Mouse (Mus musculus) midbrain, embryonic 16.5 days (tissue): ENCODE results near the gene Scap. TPM values are rescaled to one million over a fixed set of nuclear protein-coding genes. Genes with fewer than 3 reads are reported as not detected.
A peak's percentile ranks its signal among the peaks of the same experiment; 100 is the strongest.
"Not testable (repeated sequence)": the region's sequence is repeated elsewhere in the genome, so short reads cannot be mapped to it uniquely, and the experiment has no call there.

Source experiments
- ATAC-seq: fragments of 200-750 bp; cut with Nextera tagmentation; 2 replicates; pipeline ENCODE4 v1.8.0; 2017; ENCODE audit warnings: moderate TSS enrichment
- H3K27ac ChIP-seq: fragments of 300-500 bp; sonication (generic); 2 replicates; pipeline ENCODE4 v1.5.1; 2014; ENCODE audit warnings: mild to moderate bottlenecking, low read length, mixed read lengths
- H3K27me3 ChIP-seq: fragments of 300-500 bp; sonication (generic); 2 replicates; pipeline ENCODE4 v1.6.1; 2014; ENCODE audit warnings: low read depth, low read length, mixed read lengths; ENCODE audit not compliant: control insufficient read depth, insufficient read depth
- H3K36me3 ChIP-seq: fragments of 300-500 bp; sonication (generic); 2 replicates; pipeline ENCODE4 v1.6.1; 2014; ENCODE audit warnings: mild to moderate bottlenecking, low read length, moderate library complexity, mixed read lengths; ENCODE audit not compliant: control insufficient read depth, insufficient read depth
- H3K4me1 ChIP-seq: fragments of 300-500 bp; sonication (generic); 2 replicates; pipeline ENCODE4 v1.6.1; 2014; ENCODE audit warnings: mild to moderate bottlenecking, low read length, mixed read lengths; ENCODE audit not compliant: control insufficient read depth, insufficient read depth
- H3K4me2 ChIP-seq: fragments of 300-500 bp; sonication (generic); 2 replicates; pipeline ENCODE4 v1.6.1; 2014; ENCODE audit warnings: mild to moderate bottlenecking, low read length, mixed read lengths
- H3K4me3 ChIP-seq: fragments of 300-500 bp; sonication (generic); 2 replicates; pipeline ENCODE4 v1.5.1; 2014; ENCODE audit warnings: low read depth, mild to moderate bottlenecking, low read length, moderate library complexity, mixed read lengths
- H3K9ac ChIP-seq: fragments of 300-500 bp; sonication (generic); 2 replicates; pipeline ENCODE4 v1.6.1; 2014; ENCODE audit warnings: low read depth, low read length, mixed read lengths
- H3K9me3 ChIP-seq: fragments of 300-500 bp; sonication (generic); replicated peaks from 2 replicates; pipeline ENCODE4 v1.6.1; 2014; ENCODE audit warnings: mild to moderate bottlenecking, low read length, mixed read lengths; ENCODE audit not compliant: control insufficient read depth, poor library complexity, severe bottlenecking
- WGBS: fragments of 180-500 bp; shearing (Covaris S2); extraction: QIAGEN DNeasy Blood & Tissue Kit; methylation state at CpG from one replicate; pipeline ENCODE4 v1.1.7; 2014; 5-methylcytosine and 5-hydroxymethylcytosine counted together
- polyA plus RNA-seq: library from polyadenylated mRNA; unstranded; fragments of >200 nt; fragmentation: Nextera tagmentation; extraction: Ambion mirVana; gene quantifications from 2 replicates; pipeline ENCODE4 v1.2.1, GENCODE M21; 2015

Scap gene
- polyA plus RNA-seq, 1 experiment from 2014 or later, result 64.5 TPM

DNA sequence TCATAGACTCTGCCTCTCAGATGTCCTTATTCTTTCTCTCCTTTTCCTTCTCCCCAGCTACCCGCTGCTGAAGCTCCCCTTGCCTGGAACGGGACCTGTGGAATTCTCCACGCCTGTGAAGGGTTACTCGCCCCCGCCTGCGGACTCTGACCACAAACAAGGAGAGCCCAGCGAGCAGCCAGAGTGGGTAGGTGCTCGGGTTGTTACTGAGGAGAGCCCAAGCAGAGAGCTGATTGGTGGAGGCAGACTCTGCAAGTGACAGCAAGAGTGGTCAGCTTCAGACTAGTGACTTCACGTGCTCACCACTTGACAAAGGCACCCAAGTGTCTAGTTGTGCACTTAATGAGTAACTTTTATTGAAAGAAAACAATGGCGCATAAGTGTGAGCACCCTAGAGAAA, 29.2 kb downstream of the Scap start:
- no peak overlapping the region for H3K4me3 ChIP-seq

DNA sequence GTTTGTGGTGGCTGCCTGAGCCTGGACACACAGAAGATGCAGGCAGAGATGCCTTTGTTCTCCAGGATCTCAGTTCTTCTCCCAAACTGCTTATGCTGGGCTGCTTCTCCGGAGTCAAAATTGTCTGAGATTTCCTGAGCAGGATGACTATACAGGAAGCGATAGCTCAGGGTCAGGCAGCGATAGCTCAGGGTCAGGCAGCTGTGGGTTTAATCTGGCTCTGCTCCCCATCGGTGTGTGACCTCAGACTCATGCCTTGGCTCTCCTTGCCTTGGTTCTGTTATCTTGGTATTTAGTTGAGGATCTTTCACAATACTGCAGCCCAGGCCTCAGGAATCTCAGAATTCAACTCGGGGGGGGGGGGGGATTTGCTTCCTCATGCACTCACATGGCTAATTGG, 33.7 kb downstream of the Scap start:
- H3K9ac ChIP-seq, result no peak overlapping the region
- no peak for ATAC-seq
- 89% methylated on average over 5 of the region's 5 CpGs for WGBS
- H3K4me3 ChIP-seq, result no peak overlapping the region
- H3K36me3 ChIP-seq, result peaks cover 32% of the 10 kb centered on the region
- no peaks in the 10 kb centered on the region for H3K4me1 ChIP-seq
- H3K27ac ChIP-seq, result 0 out of 2 replicates have a peak overlapping the region, but pooled peaks have one; percentile 7
- H3K4me2 ChIP-seq, result no peak overlapping the region
- H3K27me3 ChIP-seq, result no peaks in the 10 kb centered on the region
- no peaks in the 10 kb centered on the region for H3K9me3 ChIP-seq

More for the DNA sequence above, 29.2 kb downstream of the Scap start:
- Histone ChIP-seq H3K4me1 (no peaks in the 10 kb centered on the region), H3K27me3 (no peaks in the 10 kb centered on the region), H3K27ac (no peak overlapping the region), H3K36me3 (peaks cover 27% of the 10 kb centered on the region; the same call in 1 of the 2 replicates), H3K4me2 (no peak overlapping the region), H3K9ac (no peak overlapping the region), H3K9me3 (no peaks in the 10 kb centered on the region)
- WGBS, result 89% methylated on average over 10 of the region's 10 CpGs
- ATAC-seq, result no peak

DNA sequence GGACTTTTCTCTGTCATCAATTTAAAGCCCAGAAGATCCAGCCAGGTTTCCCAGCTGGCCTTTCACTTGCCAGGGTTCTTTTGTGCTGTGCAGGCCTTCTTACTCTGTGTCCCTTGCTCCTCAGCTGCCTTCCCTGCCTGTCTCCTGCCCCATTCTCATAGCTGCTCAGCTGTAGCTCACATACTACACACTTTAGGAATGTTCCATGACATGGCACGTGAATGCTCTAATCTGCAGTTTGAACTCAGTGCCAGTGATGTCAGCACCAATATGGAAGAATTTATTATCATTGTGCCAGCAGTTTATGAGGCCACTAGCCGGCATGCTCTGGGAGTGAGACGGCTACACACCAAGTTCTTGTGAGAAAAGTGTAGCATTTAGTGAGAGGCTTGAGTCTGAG, 36.8 kb downstream of the Scap start:
- Histone ChIP-seq H3K36me3 (peaks cover 35% of the 10 kb centered on the region), H3K4me2 (no peak overlapping the region)
- WGBS, result 95% methylated on average over 3 of the region's 3 CpGs

DNA sequence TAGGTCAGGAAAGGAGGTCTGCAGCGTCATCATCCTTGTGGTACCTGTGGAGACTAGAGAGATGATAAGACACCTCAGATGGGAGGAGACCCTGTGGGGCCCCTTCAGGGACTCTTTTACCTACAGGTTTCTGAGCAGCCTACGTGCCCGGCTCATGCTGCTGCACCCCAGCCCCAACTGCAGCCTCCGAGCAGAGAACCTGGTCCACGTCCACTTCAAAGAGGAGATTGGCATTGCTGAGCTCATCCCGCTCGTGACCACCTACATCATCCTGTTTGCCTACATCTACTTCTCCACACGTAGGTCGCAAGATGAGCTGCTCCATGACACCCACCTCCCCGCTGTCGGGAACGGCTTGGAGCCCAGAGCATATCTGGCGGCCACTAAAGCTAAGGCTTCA, 40.8 kb downstream of the Scap start:
- no peaks in the 10 kb centered on the region for H3K4me1 ChIP-seq
- no peak overlapping the region for H3K9ac ChIP-seq
- H3K4me3 ChIP-seq, result no peak overlapping the region
- no peak overlapping the region for H3K4me2 ChIP-seq
- H3K27me3 ChIP-seq, result no peaks in the 10 kb centered on the region
- ATAC-seq, result no peak
- H3K9me3 ChIP-seq, result no peaks in the 10 kb centered on the region
- 95% methylated on average over 13 of the region's 13 CpGs for WGBS
- no peak overlapping the region for H3K27ac ChIP-seq
- peaks cover 37% of the 10 kb centered on the region for H3K36me3 ChIP-seq

More for the DNA sequence above, 36.8 kb downstream of the Scap start:
- Histone ChIP-seq H3K9ac (no peak overlapping the region), H3K27ac (no peak overlapping the region), H3K9me3 (no peaks in the 10 kb centered on the region), H3K4me1 (no peaks in the 10 kb centered on the region), H3K4me3 (no peak overlapping the region), H3K27me3 (no peaks in the 10 kb centered on the region)
- no peak for ATAC-seq

DNA sequence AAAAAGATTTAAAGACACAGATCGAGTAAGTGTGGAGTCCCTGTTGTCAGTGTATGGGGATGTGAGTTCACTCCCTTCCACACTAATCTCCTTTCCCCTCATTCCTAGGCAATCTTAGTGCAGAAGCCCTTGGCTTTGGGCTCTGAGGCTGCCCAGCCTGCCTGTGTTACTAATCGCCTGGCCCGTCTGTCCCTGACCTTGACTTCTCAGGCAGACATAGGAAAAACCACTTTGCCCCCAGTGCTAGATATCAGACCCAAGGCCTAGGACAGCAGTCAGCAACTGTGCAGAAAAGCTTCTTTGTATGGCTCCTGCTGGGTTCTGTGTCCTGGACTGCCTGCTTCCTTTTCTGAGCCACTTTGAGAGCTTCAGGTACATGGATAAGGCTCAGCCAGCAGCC, 42.6 kb downstream of the Scap start:
- Histone ChIP-seq H3K4me2 (no peak overlapping the region), H3K9ac (no peak overlapping the region), H3K36me3 (peaks cover 40% of the 10 kb centered on the region)

DNA sequence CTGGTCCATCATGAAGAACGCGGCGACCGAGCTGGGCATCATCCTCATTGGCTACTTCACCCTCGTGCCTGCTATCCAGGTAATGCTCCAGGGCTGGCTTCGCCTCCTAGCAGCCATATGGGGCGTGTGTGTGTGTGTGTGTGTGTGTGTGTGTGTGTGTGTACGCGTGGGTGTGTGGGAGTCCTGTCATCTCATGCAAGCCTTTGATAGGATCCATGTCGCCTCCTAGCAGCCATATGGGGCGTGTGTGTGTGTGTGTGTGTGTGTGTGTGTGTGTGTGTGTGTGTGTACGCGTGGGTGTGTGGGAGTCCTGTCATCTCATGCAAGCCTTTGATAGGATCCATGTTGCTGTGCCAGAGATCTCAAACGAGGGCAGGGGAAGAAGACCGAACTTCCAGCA, 44.6 kb downstream of the Scap start:
- H3K9ac ChIP-seq, H3K27ac ChIP-seq, H3K4me3 ChIP-seq, H3K4me2 ChIP-seq, H3K9me3 ChIP-seq, ATAC-seq, H3K27me3 ChIP-seq, H3K4me1 ChIP-seq: not testable (repeated sequence)
- WGBS, result 91% methylated on average over 15 of the region's 15 CpGs
- peaks cover 41% of the 10 kb centered on the region for H3K36me3 ChIP-seq

More for the DNA sequence above, 42.6 kb downstream of the Scap start:
- H3K27me3 ChIP-seq, result no peaks in the 10 kb centered on the region
- ATAC-seq, result no peak
- H3K27ac ChIP-seq, result no peak overlapping the region
- no peak overlapping the region for H3K4me3 ChIP-seq
- no peaks in the 10 kb centered on the region for H3K9me3 ChIP-seq
- H3K4me1 ChIP-seq, result no peaks in the 10 kb centered on the region
- WGBS, result 93% methylated on average over 3 of the region's 3 CpGs

DNA sequence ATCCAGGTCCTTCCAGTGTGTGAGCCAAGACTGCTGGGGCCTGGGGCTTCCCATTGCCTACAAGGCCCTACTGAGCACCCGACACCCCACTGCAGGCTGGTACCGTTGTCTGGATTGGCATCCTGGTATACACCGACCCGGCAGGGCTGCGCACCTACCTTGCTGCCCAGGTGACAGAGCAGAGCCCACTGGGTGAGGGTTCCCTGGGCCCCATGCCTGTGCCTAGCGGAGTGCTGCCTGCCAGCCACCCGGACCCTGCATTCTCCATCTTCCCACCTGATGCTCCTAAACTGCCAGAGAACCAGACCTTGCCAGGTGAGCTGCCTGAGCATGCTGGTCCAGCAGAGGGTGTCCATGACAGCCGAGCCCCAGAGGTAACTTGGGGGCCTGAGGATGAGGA, 46.3 kb downstream of the Scap start:
- no peaks in the 10 kb centered on the region for H3K9me3 ChIP-seq
- ATAC-seq, result no peak
- no peak overlapping the region for H3K4me3 ChIP-seq
- H3K9ac ChIP-seq, result no peak overlapping the region
- 96% methylated on average over 8 of the region's 8 CpGs for WGBS
- H3K36me3 ChIP-seq, result peaks cover 41% of the 10 kb centered on the region
- H3K4me2 ChIP-seq, result no peak overlapping the region
- no peak overlapping the region for H3K27ac ChIP-seq
- H3K27me3 ChIP-seq, result no peaks in the 10 kb centered on the region
- no peaks in the 10 kb centered on the region for H3K4me1 ChIP-seq

DNA sequence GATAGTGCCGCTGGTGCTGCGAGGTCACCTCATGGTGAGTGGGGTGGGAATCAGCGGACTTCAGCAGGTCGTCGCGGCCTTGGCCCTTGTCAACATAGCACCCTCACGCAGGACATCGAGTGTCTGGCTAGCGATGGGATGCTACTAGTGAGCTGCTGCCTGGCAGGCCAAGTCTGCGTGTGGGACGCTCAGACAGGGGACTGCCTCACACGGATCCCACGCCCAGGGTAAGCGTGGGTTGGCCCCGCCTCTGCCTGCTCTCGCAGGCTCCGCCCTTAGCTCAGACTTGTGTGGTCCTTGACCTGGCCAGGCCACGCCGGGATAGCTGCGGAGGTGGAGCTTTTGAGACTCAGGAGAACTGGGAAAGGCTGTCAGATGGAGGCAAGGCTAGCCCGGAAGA, 47.6 kb downstream of the Scap start:
- Histone ChIP-seq H3K27ac (no peak overlapping the region), H3K36me3 (peaks cover 50% of the 10 kb centered on the region), H3K4me2 (no peak overlapping the region), H3K4me1 (no peaks in the 10 kb centered on the region), H3K9me3 (no peaks in the 10 kb centered on the region), H3K9ac (no peak overlapping the region), H3K4me3 (no peak overlapping the region), H3K27me3 (no peaks in the 10 kb centered on the region)
- no peak for ATAC-seq
- 51% methylated on average over 21 of the region's 21 CpGs for WGBS

DNA sequence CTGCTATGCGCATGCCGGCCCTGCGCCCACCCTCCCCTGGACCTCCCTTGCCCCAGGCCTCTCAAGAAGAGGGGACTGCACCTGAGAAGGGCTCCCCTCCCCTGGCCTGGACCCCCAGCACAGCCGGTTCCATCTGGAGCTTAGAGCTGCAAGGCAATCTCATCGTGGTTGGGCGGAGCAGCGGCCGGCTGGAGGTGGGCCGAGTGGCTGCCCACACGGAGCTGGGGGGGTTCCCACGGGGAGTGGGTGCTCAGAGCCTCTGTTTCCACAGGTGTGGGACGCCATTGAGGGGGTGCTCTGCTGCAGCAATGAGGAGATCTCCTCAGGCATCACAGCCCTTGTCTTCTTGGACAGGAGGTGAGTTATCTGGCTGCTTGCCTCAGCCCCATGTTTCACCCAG, 48.2 kb downstream of the Scap start:
- no peak for ATAC-seq
- Histone ChIP-seq H3K36me3 (peaks cover 56% of the 10 kb centered on the region), H3K9ac (no peak overlapping the region), H3K4me3 (no peak overlapping the region), H3K4me2 (no peak overlapping the region), H3K27me3 (no peaks in the 10 kb centered on the region), H3K27ac (no peak overlapping the region), H3K9me3 (no peaks in the 10 kb centered on the region), H3K4me1 (no peaks in the 10 kb centered on the region)
- WGBS, result 83% methylated on average over 12 of the region's 12 CpGs
